Mouse (Mus musculus) C2C12 (cell line): ENCODE measurements around the gene Nos1. TPM values are rescaled to one million over a fixed set of nuclear protein-coding genes. Genes with fewer than 3 reads are reported as not detected.

Experiments used
- H3K27me3 ChIP-seq: one replicate; pipeline ENCODE4 v1.6.1; 2011; ENCODE audit not compliant: control insufficient read depth, insufficient read depth, insufficient read length
- H3K36me3 ChIP-seq: one replicate; pipeline ENCODE4 v1.6.1; 2011; ENCODE audit not compliant: control insufficient read depth, insufficient read depth
- H3K4me3 ChIP-seq: one replicate; pipeline ENCODE4 v1.5.1; 2011; ENCODE audit warnings: mild to moderate bottlenecking, control low read depth; ENCODE audit not compliant: poor library complexity, insufficient read depth, severe bottlenecking
- H3K79me2 ChIP-seq: one replicate; pipeline ENCODE4 v1.6.1; 2011; ENCODE audit not compliant: control insufficient read depth, insufficient read depth
- H3K79me3 ChIP-seq: one replicate; pipeline ENCODE4 v1.6.1; 2011; ENCODE audit warnings: low read depth, control low read depth
- H3ac ChIP-seq: one replicate; pipeline ENCODE3; 2011; ENCODE audit warnings: low read depth; ENCODE audit not compliant: control insufficient read depth, insufficient read length
- CEBPB ChIP-seq: IDR thresholded peaks from one replicate; pipeline ENCODE4 v1.6.1; 2011; ENCODE audit warnings: low read depth, mild to moderate bottlenecking, control low read depth, moderate library complexity
- CTCF ChIP-seq: IDR thresholded peaks from one replicate; pipeline ENCODE4 v1.5.1; 2011; ENCODE audit not compliant: control insufficient read depth, insufficient read depth, insufficient read length
- FOSL1 ChIP-seq: IDR thresholded peaks from one replicate; pipeline ENCODE4 v1.8.0; 2011; ENCODE audit warnings: mild to moderate bottlenecking, low read length; ENCODE audit not compliant: poor library complexity, insufficient read depth, severe bottlenecking
- MAX ChIP-seq: IDR thresholded peaks from one replicate; pipeline ENCODE4 v1.6.1; 2011; ENCODE audit warnings: mild to moderate bottlenecking, control low read depth
- MYOD1 ChIP-seq: IDR thresholded peaks from one replicate; pipeline ENCODE4 v1.6.1; 2011; ENCODE audit warnings: low read depth; ENCODE audit not compliant: control insufficient read depth, insufficient read length
- MYOG ChIP-seq: IDR thresholded peaks from one replicate; pipeline ENCODE4 v1.6.1; 2011; ENCODE audit not compliant: control insufficient read depth, insufficient read length; ENCODE audit errors: extremely low read depth
- USF1 ChIP-seq: IDR thresholded peaks from one replicate; pipeline ENCODE4 v1.6.1; 2011; ENCODE audit warnings: low read depth, mild to moderate bottlenecking, control low read depth, moderate library complexity
- polyA plus RNA-seq: library from polyadenylated mRNA; unstranded; fragments of >200 nt; fragmentation: generic; extraction: Trizol; gene quantifications from one replicate; pipeline ENCODE4 v1.2.1, GENCODE M21; 2012; ENCODE audit warnings: missing spikeins

The Nos1 gene
- polyA plus RNA-seq, 1 experiment, result 0.19 TPM

- no peaks in the 10 kb centered on the region for H3K79me2 ChIP-seq
- TF ChIP-seq USF1, result no peak
- no peak for TF ChIP-seq MAX
- TF ChIP-seq MYOG, result no peak
- TF ChIP-seq CTCF, result no peak
- TF ChIP-seq CEBPB, result no peak
- no peak for TF ChIP-seq MYOD1
- TF ChIP-seq FOSL1, result no peak
Measured at GRCm38 (mm10) chr5:117936346-117936745, 155.5 kb downstream of the Nos1 start.

GRCm38 (mm10) chr5:117937186-117937585 is 156.4 kb downstream of the Nos1 start:
- no peak for TF ChIP-seq CTCF
- no peak for TF ChIP-seq MAX
- TF ChIP-seq FOSL1, result no peak
- Histone ChIP-seq H3K4me3 (no peak overlapping the region), H3ac (no peak overlapping the region), H3K79me2 (no peaks in the 10 kb centered on the region), H3K79me3 (no peaks in the 10 kb centered on the region), H3K36me3 (no peaks in the 10 kb centered on the region), H3K27me3 (peaks cover 16% of the 10 kb centered on the region)

More at GRCm38 (mm10) chr5:117936346-117936745, 155.5 kb downstream of the Nos1 start:
- H3K4me3 ChIP-seq, result no peak overlapping the region
- H3K27me3 ChIP-seq, result peaks cover 16% of the 10 kb centered on the region
- no peak overlapping the region for H3ac ChIP-seq
- H3K36me3 ChIP-seq, result no peaks in the 10 kb centered on the region
- H3K79me3 ChIP-seq, result no peaks in the 10 kb centered on the region

- peak; percentile 46 for TF ChIP-seq CTCF
- no peak for TF ChIP-seq USF1
- H3K79me2 ChIP-seq, result no peaks in the 10 kb centered on the region
- no peaks in the 10 kb centered on the region for H3K79me3 ChIP-seq
- no peak overlapping the region for H3K4me3 ChIP-seq
- no peak overlapping the region for H3ac ChIP-seq
- no peaks in the 10 kb centered on the region for H3K36me3 ChIP-seq
- H3K27me3 ChIP-seq, result peaks cover 26% of the 10 kb centered on the region
Measured at GRCm38 (mm10) chr5:117938182-117938581, 157.3 kb downstream of the Nos1 start.

GRCm38 (mm10) chr5:117939402-117939801 is 158.6 kb downstream of the Nos1 start:
- Histone ChIP-seq H3K36me3 (no peaks in the 10 kb centered on the region), H3K79me3 (no peaks in the 10 kb centered on the region), H3K79me2 (no peaks in the 10 kb centered on the region), H3K27me3 (peaks cover 36% of the 10 kb centered on the region), H3ac (no peak overlapping the region), H3K4me3 (no peak overlapping the region)
- TF ChIP-seq CTCF (no peak), MYOD1 (no peak), MAX (no peak), MYOG (no peak), FOSL1 (no peak), USF1 (no peak)

GRCm38 (mm10) chr5:117941552-117941951 is 160.7 kb downstream of the Nos1 start:
- H3K27me3 ChIP-seq, result peaks cover 24% of the 10 kb centered on the region
- no peak overlapping the region for H3K4me3 ChIP-seq
- H3K79me3 ChIP-seq, result no peaks in the 10 kb centered on the region
- no peak for TF ChIP-seq MYOD1
- no peak for TF ChIP-seq FOSL1
- no peak for TF ChIP-seq CEBPB
- TF ChIP-seq USF1, result no peak
- TF ChIP-seq MAX, result no peak
- no peak for TF ChIP-seq MYOG
- no peak for TF ChIP-seq CTCF
- no peaks in the 10 kb centered on the region for H3K79me2 ChIP-seq
- no peak overlapping the region for H3ac ChIP-seq
- no peaks in the 10 kb centered on the region for H3K36me3 ChIP-seq

- no peak overlapping the region for H3K4me3 ChIP-seq
- H3K79me2 ChIP-seq, result no peaks in the 10 kb centered on the region
- H3K27me3 ChIP-seq, result peaks cover 39% of the 10 kb centered on the region
- no peaks in the 10 kb centered on the region for H3K79me3 ChIP-seq
- no peaks in the 10 kb centered on the region for H3K36me3 ChIP-seq
- no peak overlapping the region for H3ac ChIP-seq
- TF ChIP-seq FOSL1 (no peak), USF1 (no peak), MYOG (no peak), CTCF (peak; percentile 35), MAX (no peak)
Measured at GRCm38 (mm10) chr5:117946605-117947004, 165.8 kb downstream of the Nos1 start.
